Mouse (Mus musculus) bone marrow macrophage, adult 2 months (primary cell): ENCODE measurements at regions not wholly inside any gene's neighbourhood (a gene's known extent, or its start where the extent isn't known, plus 50 kb on each side); places are given as distances from the start of the nearest gene placed in this dataset.

Experiments
- H3K27ac ChIP-seq: 2 replicates; pipeline ENCODE4 v1.5.1; 2012; ENCODE audit warnings: low read depth, low read length; ENCODE audit not compliant: insufficient read depth
- H3K4me1 ChIP-seq: 2 replicates; pipeline ENCODE4 v1.6.1; 2012; ENCODE audit warnings: low read length; ENCODE audit not compliant: control insufficient read depth, insufficient read depth
- H3K4me3 ChIP-seq: 2 replicates; pipeline ENCODE4 v1.5.1; 2012; ENCODE audit warnings: mild to moderate bottlenecking, low read length, moderate library complexity; ENCODE audit not compliant: insufficient read depth
- CTCF ChIP-seq: IDR thresholded peaks from 2 replicates; pipeline ENCODE4 v1.5.1; 2012; ENCODE audit warnings: low read depth, mild to moderate bottlenecking, low read length, moderate library complexity
- POLR2A ChIP-seq: IDR thresholded peaks from 2 replicates; pipeline ENCODE4 v1.6.1; 2012; ENCODE audit warnings: mild to moderate bottlenecking, low read depth, low read length, borderline replicate concordance

GRCm38 (mm10) chrX:12824497-12824896 lies 62.6 kb upstream of the Med14 start:
- Histone ChIP-seq H3K4me3 (no peak overlapping the region), H3K27ac (peak overlapping the region; percentile 34), H3K4me1 (peaks cover 13% of the 10 kb centered on the region)
- no peak for TF ChIP-seq CTCF
- no peak for TF ChIP-seq POLR2A

DNA sequence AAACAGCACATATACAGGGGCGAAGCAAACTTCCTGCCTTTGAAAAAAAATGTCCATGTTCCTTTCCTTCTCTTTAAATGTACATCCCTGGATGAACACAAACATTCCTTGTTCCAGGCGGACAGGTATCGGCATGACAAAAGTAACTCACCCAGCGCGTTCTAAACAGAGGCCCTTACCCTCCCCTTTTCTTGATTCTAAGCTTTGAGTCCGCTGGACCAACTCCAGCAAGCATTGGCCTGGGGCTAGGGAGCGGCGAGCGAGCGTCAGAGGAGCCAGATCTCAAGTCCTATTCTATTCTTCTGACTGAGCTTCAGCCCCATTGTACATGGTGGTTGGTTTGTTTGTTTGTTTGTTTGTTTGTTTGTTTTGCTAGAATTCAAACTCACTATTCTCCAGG lies 60.9 kb upstream of the Med14 start:
- H3K4me3 ChIP-seq = no peak overlapping the region
- no peak overlapping the region for H3K27ac ChIP-seq
- TF ChIP-seq POLR2A = no peak
- TF ChIP-seq CTCF = no peak
- H3K4me1 ChIP-seq = peaks cover 13% of the 10 kb centered on the region

GRCm38 (mm10) chrX:12813083-12813660 lies 51.3 kb upstream of the Med14 start:
- no peak overlapping the region for H3K4me3 ChIP-seq
- TF ChIP-seq CTCF (no peak), POLR2A (no peak)
- peak overlapping the region; percentile 59 for H3K27ac ChIP-seq
- peaks cover 8% of the 10 kb centered on the region for H3K4me1 ChIP-seq
